Mouse (Mus musculus): ENCODE results near the gene Hephl1. TPM values are rescaled to one million over a fixed set of nuclear protein-coding genes. Genes with fewer than 3 reads are reported as not detected.
A peak's percentile ranks its signal among the peaks of the same experiment; 100 is the strongest.

Hephl1 gene
- polyA plus RNA-seq, 1 experiment from 2014 or later = not detected

DNA sequence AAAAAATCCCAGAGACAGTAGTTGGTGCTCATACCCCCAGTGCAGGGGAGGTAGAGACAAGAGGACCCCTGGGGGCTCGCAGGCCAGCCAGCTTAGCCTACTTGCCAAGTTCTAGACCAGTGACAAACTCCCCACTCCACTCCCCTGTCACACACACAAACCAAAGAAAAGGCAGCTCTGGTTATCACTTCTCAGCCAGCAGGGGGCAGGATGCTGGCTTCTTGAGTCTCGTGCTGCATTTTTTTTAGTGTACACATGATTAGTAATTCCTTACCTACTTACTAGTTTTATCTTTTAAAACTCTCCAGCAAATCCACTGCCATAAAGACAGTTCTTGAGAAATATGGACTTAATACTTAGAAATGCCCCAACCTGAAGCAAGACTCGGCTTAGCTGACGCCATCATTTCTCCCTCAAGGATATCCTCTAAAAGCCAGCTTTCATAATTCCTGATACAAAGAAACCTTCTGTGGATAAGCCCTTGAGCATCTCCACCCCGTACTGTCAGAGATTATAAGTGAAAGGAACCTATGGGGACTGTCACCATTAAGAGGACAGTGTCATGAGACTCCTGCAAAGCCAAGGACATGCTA lies 78.2 kb downstream of the Hephl1 start:
- WGBS (ENCODE audit: insufficient replicate concordance) = 46% methylated on average over 5 of the region's 5 CpGs

DNA sequence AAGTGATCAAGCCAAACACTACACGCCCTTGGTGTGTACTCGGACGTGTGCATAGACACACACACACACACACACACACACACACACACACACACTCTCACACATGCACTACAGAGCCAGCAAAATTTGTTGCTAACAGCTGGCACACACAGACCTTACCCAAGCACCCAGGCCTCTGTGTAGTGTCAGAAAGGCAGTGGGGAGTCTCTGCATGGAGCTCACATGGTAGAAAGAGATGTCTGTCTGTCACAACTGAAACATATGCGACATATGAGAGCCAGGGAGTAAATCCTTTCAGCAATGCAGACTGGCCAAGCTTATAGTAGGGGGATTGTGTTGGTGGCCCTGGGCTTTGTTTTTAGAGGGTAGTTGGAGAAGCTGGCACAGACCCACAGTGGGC lies 79.1 kb downstream of the Hephl1 start:
- no peak for ATAC-seq (ENCODE audit: insufficient read depth)
- Histone ChIP-seq H3K36me3 (replicated peaks) (no peaks in the 10 kb centered on the region), H3K4me1 (replicated peaks) (0 out of 2 replicates have a peak, but pooled peaks cover 4% of the 10 kb centered on the region), H3K9ac (no peak overlapping the region), H3K4me2 (no peak overlapping the region), H3K27ac (replicated peaks) (no peak overlapping the region), H3K4me3 (replicated peaks) (no peak overlapping the region), H3K27me3 (no peaks in the 10 kb centered on the region), H3K9me3 (replicated peaks) (no peaks in the 10 kb centered on the region)
- 69% methylated on average over 4 of the region's 4 CpGs for WGBS (ENCODE audit: insufficient replicate concordance)

More for the DNA sequence above, 78.2 kb downstream of the Hephl1 start:
- Histone ChIP-seq H3K36me3 (replicated peaks) (no peaks in the 10 kb centered on the region), H3K27me3 (no peaks in the 10 kb centered on the region), H3K27ac (replicated peaks) (no peak overlapping the region), H3K4me1 (replicated peaks) (0 out of 2 replicates have a peak, but pooled peaks cover 4% of the 10 kb centered on the region), H3K4me2 (no peak overlapping the region), H3K9ac (no peak overlapping the region), H3K9me3 (replicated peaks) (no peaks in the 10 kb centered on the region), H3K4me3 (replicated peaks) (no peak overlapping the region)
- no peak for ATAC-seq (ENCODE audit: insufficient read depth)

DNA sequence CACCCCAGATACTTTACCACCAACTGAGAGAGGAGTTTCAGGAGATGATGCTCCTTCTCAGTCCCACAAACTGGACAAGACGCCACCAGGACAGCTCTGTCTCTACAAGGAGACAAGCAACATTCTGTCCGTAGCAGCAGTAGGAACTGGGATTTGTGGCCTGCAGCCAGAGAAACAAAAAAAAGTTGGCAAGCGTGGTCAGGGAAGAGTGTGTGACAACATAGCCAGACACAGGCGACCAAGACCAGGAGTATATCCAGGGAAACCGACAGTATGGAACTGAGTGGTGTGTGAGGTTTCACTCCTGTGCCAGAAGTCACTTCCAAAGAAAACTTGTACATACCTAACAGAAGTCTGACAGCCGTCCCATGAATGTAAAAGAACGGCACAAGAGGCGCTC lies 81.1 kb downstream of the Hephl1 start:
- no peaks in the 10 kb centered on the region for H3K36me3 ChIP-seq (replicated peaks)
- no peak overlapping the region for H3K27ac ChIP-seq (replicated peaks)
- 68% methylated on average over 8 of the region's 8 CpGs for WGBS (ENCODE audit: insufficient replicate concordance)
- 0 out of 2 replicates have a peak, but pooled peaks cover 4% of the 10 kb centered on the region for H3K4me1 ChIP-seq (replicated peaks)
- ATAC-seq (ENCODE audit: insufficient read depth) = no peak
- no peaks in the 10 kb centered on the region for H3K9me3 ChIP-seq (replicated peaks)
- no peak overlapping the region for H3K9ac ChIP-seq
- H3K27me3 ChIP-seq = no peaks in the 10 kb centered on the region
- H3K4me2 ChIP-seq = no peak overlapping the region
- no peak overlapping the region for H3K4me3 ChIP-seq (replicated peaks)

DNA sequence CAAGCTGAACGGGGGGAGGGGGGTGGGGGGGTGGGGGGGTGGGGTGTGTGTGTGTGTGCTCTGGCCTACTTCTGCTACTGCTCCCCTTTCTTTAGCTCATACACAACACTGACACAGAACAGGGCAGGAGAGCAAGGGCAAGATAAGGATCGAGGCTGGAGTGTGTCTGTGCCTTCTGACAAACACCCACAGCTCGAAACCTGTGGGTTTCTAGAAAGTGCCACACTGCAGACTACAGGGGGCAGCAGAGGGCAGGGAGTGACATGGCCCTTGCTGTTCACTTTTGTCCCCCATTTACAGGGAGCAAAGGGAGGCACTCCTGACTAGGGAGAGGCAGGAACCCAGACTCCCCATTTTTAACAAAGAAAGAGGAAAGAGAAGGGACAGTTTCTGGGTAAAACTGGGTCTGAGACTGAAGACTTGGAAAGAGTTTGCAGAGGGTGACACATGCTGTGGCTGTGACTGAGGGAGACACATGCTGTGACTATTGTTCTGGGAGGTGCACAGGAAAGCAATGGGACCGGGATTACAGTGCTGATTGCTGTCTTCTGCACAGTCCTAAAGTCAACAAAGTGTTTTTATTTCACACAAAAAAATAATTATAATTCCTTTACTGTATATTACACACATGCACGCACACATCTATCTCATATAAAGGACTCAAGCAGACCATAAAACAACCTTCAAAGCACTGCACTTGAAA lies 82.7 kb downstream of the Hephl1 start:
- Histone ChIP-seq H3K9me3 (replicated peaks) (no peaks in the 10 kb centered on the region), H3K4me3 (replicated peaks) (no peak overlapping the region), H3K9ac (no peak overlapping the region), H3K4me2 (no peak overlapping the region), H3K4me1 (replicated peaks) (no peaks in the 10 kb centered on the region), H3K27ac (replicated peaks) (no peak overlapping the region), H3K27me3 (no peaks in the 10 kb centered on the region), H3K36me3 (replicated peaks) (no peaks in the 10 kb centered on the region)
- no peak for ATAC-seq (ENCODE audit: insufficient read depth)
- 38% methylated on average over 5 of the region's 5 CpGs for WGBS (ENCODE audit: insufficient replicate concordance)

DNA sequence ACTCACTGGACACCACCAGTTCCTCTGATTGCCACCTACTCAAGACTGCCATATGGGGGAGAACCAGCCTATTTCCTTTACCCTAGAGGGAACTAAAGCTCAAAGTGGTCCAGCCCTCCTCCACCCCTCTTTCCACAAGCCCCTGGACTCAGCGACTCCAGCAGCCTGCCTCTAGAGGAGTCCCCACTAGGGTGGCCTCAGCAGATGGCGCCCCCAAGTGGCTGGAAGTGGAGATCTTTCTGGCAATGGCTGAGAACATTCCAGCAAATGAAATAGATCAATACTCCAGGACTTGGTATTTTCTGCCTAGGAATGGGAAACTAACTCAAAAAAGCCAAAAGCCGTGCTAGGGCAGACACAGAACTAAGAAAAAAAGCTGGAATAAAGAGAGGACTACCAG lies 84.2 kb downstream of the Hephl1 start:
- no peaks in the 10 kb centered on the region for H3K36me3 ChIP-seq (replicated peaks)
- no peaks in the 10 kb centered on the region for H3K27me3 ChIP-seq
- no peak overlapping the region for H3K27ac ChIP-seq (replicated peaks)
- WGBS (ENCODE audit: insufficient replicate concordance) = 44% methylated on average over 3 of the region's 3 CpGs
- H3K4me3 ChIP-seq (replicated peaks) = no peak overlapping the region
- no peaks in the 10 kb centered on the region for H3K9me3 ChIP-seq (replicated peaks)
- H3K4me2 ChIP-seq = no peak overlapping the region
- no peak for ATAC-seq (ENCODE audit: insufficient read depth)
- H3K4me1 ChIP-seq (replicated peaks) = no peaks in the 10 kb centered on the region
- no peak overlapping the region for H3K9ac ChIP-seq

DNA sequence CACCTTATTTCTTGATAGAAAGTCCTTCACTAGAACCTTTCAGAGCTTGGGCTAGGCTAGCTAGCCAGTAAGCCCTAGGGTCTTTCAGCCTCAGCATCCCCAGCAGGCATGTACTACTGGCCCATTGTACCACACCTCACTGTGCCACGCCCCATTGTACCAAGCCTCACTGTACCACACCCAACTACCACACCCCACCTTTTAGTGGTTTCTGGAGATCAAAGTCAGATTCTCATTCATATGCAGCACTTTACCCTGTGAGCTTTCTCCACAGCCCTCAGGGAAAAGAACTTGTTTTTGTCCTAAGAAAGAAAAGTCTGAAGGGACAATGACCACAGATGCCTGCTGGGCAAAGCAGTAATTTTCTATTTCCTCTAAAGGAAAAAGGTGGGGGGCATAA lies 88.9 kb downstream of the Hephl1 start:
- no peaks in the 10 kb centered on the region for H3K27me3 ChIP-seq
- 50% methylated on average over 1 of the region's 1 CpGs for WGBS (ENCODE audit: insufficient replicate concordance)
- no peaks in the 10 kb centered on the region for H3K9me3 ChIP-seq (replicated peaks)
- H3K4me3 ChIP-seq (replicated peaks) = no peak overlapping the region
- no peak overlapping the region for H3K4me2 ChIP-seq
- no peak overlapping the region for H3K27ac ChIP-seq (replicated peaks)
- peaks cover 7% of the 10 kb centered on the region; the same call in 1 of the 2 replicates for H3K4me1 ChIP-seq (replicated peaks)
- no peaks in the 10 kb centered on the region for H3K36me3 ChIP-seq (replicated peaks)
- ATAC-seq (ENCODE audit: insufficient read depth) = no peak
- no peak overlapping the region for H3K9ac ChIP-seq

DNA sequence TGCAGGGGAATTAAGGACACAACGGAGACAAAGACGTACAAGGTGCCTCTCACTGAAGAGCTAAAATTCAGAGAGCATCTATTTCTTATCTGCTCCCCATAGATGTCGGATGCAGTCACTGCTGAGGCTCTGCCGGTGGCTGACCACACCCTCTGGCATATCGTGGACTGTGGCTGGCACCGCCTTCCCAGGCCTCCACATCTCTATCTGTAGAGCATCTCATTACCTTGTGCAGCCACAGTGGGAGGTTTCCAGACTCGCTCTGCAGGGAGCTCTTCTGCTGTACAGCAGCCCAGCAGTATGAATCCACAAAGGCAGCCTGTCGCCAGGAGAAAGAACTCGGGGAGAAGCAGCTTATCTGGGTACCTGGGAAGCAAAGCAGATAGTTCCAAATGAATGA lies 90.8 kb downstream of the Hephl1 start:
- no peaks in the 10 kb centered on the region for H3K9me3 ChIP-seq (replicated peaks)
- no peak overlapping the region for H3K4me3 ChIP-seq (replicated peaks)
- H3K4me1 ChIP-seq (replicated peaks) = peaks cover 7% of the 10 kb centered on the region; the same call in 1 of the 2 replicates
- H3K9ac ChIP-seq = no peak overlapping the region
- H3K4me2 ChIP-seq = no peak overlapping the region
- no peaks in the 10 kb centered on the region for H3K27me3 ChIP-seq
- ATAC-seq (ENCODE audit: insufficient read depth) = no peak
- no peaks in the 10 kb centered on the region for H3K36me3 ChIP-seq (replicated peaks)
- 37% methylated on average over 9 of the region's 9 CpGs for WGBS (ENCODE audit: insufficient replicate concordance)
- no peak overlapping the region for H3K27ac ChIP-seq (replicated peaks)

DNA sequence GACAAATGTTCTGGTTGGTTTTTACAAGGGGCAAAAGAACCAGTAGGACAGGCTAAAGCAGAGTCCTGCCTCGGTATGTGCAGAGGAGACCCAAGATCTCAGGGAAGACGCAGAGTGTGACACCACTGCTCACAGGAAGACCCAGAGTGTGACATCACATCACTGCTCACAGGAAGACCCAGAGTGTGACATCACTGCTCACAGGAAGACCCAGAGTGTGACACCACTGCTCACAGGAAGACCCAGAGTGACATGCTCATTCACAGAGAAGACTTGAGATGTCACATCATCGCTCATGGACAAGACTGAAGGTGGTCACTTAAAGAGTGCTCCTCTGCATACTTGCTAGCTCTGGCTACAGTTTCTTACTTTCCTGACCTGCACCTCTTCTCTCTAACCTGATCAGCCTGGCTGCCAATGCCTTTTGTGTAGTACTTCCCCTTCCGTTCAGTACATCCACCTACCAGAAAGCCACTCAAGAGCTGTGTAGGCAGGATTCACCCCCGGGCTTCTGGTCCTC lies 91.3 kb downstream of the Hephl1 start:
- no peaks in the 10 kb centered on the region for H3K9me3 ChIP-seq (replicated peaks)
- no peak overlapping the region for H3K4me3 ChIP-seq (replicated peaks)
- H3K27ac ChIP-seq (replicated peaks) = no peak overlapping the region
- peaks cover 7% of the 10 kb centered on the region; the same call in 1 of the 2 replicates for H3K4me1 ChIP-seq (replicated peaks)
- no peaks in the 10 kb centered on the region for H3K36me3 ChIP-seq (replicated peaks)
- H3K9ac ChIP-seq = no peak overlapping the region
- no peaks in the 10 kb centered on the region for H3K27me3 ChIP-seq
- no peak overlapping the region for H3K4me2 ChIP-seq
- no peak for ATAC-seq (ENCODE audit: insufficient read depth)
- WGBS (ENCODE audit: insufficient replicate concordance) = 63% methylated on average over 5 of the region's 5 CpGs

DNA sequence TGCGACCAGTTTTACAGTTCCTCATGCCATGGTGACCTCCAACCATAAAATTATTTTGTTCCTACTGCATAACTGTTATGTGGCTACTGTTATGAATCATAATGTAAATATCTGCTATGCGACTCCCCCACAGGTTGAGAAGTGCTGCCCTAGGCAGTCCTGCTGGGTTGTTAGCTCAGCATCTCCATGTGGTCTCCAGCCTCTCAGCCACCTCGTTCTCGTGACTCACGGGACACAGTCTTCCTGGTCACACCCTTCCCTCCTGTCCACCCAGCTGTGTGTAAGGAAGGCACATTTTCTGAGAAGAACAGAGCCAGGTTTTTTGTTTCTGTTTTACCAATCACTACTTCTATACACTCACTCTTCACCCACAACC lies 93.2 kb downstream of the Hephl1 start:
- Histone ChIP-seq H3K27ac (replicated peaks) (no peak overlapping the region), H3K4me1 (replicated peaks) (peaks cover 7% of the 10 kb centered on the region; the same call in 1 of the 2 replicates), H3K36me3 (replicated peaks) (no peaks in the 10 kb centered on the region), H3K9ac (no peak overlapping the region), H3K9me3 (replicated peaks) (no peaks in the 10 kb centered on the region), H3K27me3 (no peaks in the 10 kb centered on the region), H3K4me3 (replicated peaks) (no peak overlapping the region), H3K4me2 (no peak overlapping the region)
- 41% methylated on average over 5 of the region's 5 CpGs for WGBS (ENCODE audit: insufficient replicate concordance)
- no peak for ATAC-seq (ENCODE audit: insufficient read depth)

DNA sequence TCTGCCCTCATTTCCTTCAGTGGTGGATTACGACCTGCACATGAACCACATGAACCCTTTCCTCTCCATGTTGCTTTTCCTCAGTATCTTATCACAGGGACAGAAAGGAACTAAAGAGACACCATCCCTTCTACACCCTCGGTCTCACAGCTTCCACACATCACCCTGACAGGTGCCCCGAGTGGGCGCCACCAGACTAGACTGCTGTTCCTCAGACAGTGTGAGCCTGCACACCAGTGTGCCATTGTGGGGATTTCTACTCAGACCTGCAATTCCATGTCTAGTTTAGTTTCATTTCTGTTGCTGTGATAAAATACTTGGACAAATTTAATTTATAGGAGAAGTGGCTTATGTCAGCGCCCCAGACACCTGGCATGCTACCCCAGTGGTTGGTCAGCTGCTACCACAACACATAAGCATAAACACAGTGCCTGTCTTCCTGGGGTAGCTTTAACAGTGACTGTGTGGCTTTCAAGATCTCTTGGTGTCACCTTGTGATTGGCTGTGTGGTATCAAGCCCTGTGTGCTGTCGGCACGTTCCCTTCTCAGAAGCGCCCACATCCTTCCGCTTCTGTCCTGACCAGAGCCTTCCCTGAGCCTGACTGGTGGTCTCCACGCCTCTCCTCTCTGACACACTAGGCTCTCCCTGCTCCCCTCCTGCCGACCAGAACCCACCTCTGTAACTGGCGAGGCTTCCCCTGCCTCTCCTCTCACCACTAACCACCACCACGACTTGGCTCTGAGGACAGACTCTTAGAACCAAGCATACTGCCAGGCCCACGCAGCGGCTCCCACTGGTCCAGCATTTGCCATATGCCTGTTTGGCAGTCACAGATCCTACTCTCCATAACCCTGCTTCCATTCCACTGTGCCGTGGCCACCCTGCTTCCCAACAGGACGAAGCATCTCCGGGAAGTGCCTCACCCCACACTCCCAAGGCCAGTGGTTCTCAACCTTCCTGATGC lies 93.8 kb downstream of the Hephl1 start:
- H3K4me1 ChIP-seq (replicated peaks) = peaks cover 7% of the 10 kb centered on the region; the same call in 1 of the 2 replicates
- 0 out of 2 replicates have a peak overlapping the region, but pooled peaks have one; percentile 3 for H3K27ac ChIP-seq (replicated peaks)
- peak; percentile 54 for ATAC-seq (ENCODE audit: insufficient read depth)
- WGBS (ENCODE audit: insufficient replicate concordance) = 36% methylated on average over 18 of the region's 18 CpGs
- H3K4me3 ChIP-seq (replicated peaks) = no peak overlapping the region
- H3K36me3 ChIP-seq (replicated peaks) = no peaks in the 10 kb centered on the region
- H3K9me3 ChIP-seq (replicated peaks) = no peaks in the 10 kb centered on the region
- no peak overlapping the region for H3K9ac ChIP-seq
- no peak overlapping the region for H3K4me2 ChIP-seq
- no peaks in the 10 kb centered on the region for H3K27me3 ChIP-seq
